Mouse (Mus musculus) liver, embryonic 13.5 days (tissue): ENCODE results near the gene Drap1. TPM values are rescaled to one million over a fixed set of nuclear protein-coding genes. Genes with fewer than 3 reads are reported as not detected.
"Not testable (repeated sequence)": the region's sequence is repeated elsewhere in the genome, so short reads cannot be mapped to it uniquely, and the experiment has no call there.

Experiments
- ATAC-seq: fragments of 200-750 bp; cut with Nextera tagmentation; 2 replicates; pipeline ENCODE4 v1.8.0; 2017; ENCODE audit warnings: low read depth, mild to moderate bottlenecking, moderate number of reproducible peaks, moderate library complexity
- DNase-seq: peaks from one replicate; pipeline ENCODE4 v3.0.0; 2022
- H3K27ac ChIP-seq: fragments of 300-500 bp; sonication (generic); 2 replicates; pipeline ENCODE4 v1.5.1; 2015; ENCODE audit warnings: moderate library complexity, mild to moderate bottlenecking, inconsistent platforms
- H3K27me3 ChIP-seq: fragments of 300-500 bp; sonication (generic); 2 replicates; pipeline ENCODE4 v1.6.1; 2015; ENCODE audit warnings: mild to moderate bottlenecking, inconsistent platforms
- H3K36me3 ChIP-seq: fragments of 300-500 bp; sonication (generic); 2 replicates; pipeline ENCODE4 v1.6.1; 2015; ENCODE audit warnings: mild to moderate bottlenecking, inconsistent platforms
- H3K4me1 ChIP-seq: fragments of 300-500 bp; sonication (generic); replicated peaks from 2 replicates; pipeline ENCODE4 v1.6.1; 2015; ENCODE audit warnings: inconsistent platforms
- H3K4me2 ChIP-seq: fragments of 300-500 bp; sonication (generic); 2 replicates; pipeline ENCODE4 v1.6.1; 2015; ENCODE audit warnings: inconsistent platforms, mild to moderate bottlenecking, moderate library complexity
- H3K4me3 ChIP-seq: fragments of 300-500 bp; sonication (generic); replicated peaks from 2 replicates; pipeline ENCODE4 v1.5.1; 2015; ENCODE audit warnings: mild to moderate bottlenecking, inconsistent platforms
- H3K9ac ChIP-seq: fragments of 300-500 bp; sonication (generic); 2 replicates; pipeline ENCODE4 v1.6.1; 2015; ENCODE audit warnings: mild to moderate bottlenecking, inconsistent platforms
- H3K9me3 ChIP-seq: fragments of 300-500 bp; sonication (generic); replicated peaks from 2 replicates; pipeline ENCODE4 v1.6.1; 2016; ENCODE audit warnings: inconsistent platforms
- WGBS: fragments of 180-500 bp; shearing (Covaris S2); methylation state at CpG from one replicate; pipeline ENCODE4 v1.1.7; 2015; ENCODE audit not compliant: insufficient replicate concordance; 5-methylcytosine and 5-hydroxymethylcytosine counted together
- polyA plus RNA-seq: library from polyadenylated mRNA; unstranded; fragments of >200 nt; fragmentation: Nextera tagmentation; extraction: Ambion mirVana; gene quantifications from 2 replicates; pipeline ENCODE4 v1.2.1, GENCODE M21; 2015

Drap1 gene
- polyA plus RNA-seq, 1 experiment from 2014 or later, result 90.0 TPM

GRCm38 (mm10) chr19:5418750-5419466, 5.9 kb downstream of the Drap1 start:
- Histone ChIP-seq H3K4me1 (peaks cover 30% of the 10 kb centered on the region), H3K4me2 (no peak overlapping the region), H3K27me3 (no peaks in the 10 kb centered on the region), H3K36me3 (peaks cover 39% of the 10 kb centered on the region), H3K27ac (no peak overlapping the region), H3K4me3 (no peak overlapping the region), H3K9ac (no peak overlapping the region), H3K9me3 (no peaks in the 10 kb centered on the region)
- WGBS, result 86% methylated on average over 8 of the region's 8 CpGs
- DNase-seq (no peak), ATAC-seq (no peak)

GRCm38 (mm10) chr19:5414534-5414957, 10.2 kb downstream of the Drap1 start:
- Histone ChIP-seq H3K27ac (no peak overlapping the region), H3K4me3 (no peak overlapping the region), H3K27me3 (no peaks in the 10 kb centered on the region), H3K4me2 (no peak overlapping the region), H3K4me1 (peaks cover 9% of the 10 kb centered on the region), H3K36me3 (0 out of 2 replicates have a peak, but pooled peaks cover 5% of the 10 kb centered on the region), H3K9ac (no peak overlapping the region), H3K9me3 (no peaks in the 10 kb centered on the region)
- ATAC-seq, result no peak
- DNase-seq, result no peak
- WGBS, result 59% methylated on average over 2 of the region's 2 CpGs

GRCm38 (mm10) chr19:5413840-5414239, 10.9 kb downstream of the Drap1 start:
- Histone ChIP-seq H3K27me3 (no peaks in the 10 kb centered on the region), H3K36me3 (0 out of 2 replicates have a peak, but pooled peaks cover 8% of the 10 kb centered on the region), H3K4me3 (no peak overlapping the region), H3K27ac (no peak overlapping the region), H3K9ac (no peak overlapping the region), H3K9me3 (no peaks in the 10 kb centered on the region), H3K4me1 (peaks cover 12% of the 10 kb centered on the region), H3K4me2 (no peak overlapping the region)
- ATAC-seq (no peak), DNase-seq (no peak)
- 60% methylated on average over 4 of the region's 4 CpGs for WGBS

DNA sequence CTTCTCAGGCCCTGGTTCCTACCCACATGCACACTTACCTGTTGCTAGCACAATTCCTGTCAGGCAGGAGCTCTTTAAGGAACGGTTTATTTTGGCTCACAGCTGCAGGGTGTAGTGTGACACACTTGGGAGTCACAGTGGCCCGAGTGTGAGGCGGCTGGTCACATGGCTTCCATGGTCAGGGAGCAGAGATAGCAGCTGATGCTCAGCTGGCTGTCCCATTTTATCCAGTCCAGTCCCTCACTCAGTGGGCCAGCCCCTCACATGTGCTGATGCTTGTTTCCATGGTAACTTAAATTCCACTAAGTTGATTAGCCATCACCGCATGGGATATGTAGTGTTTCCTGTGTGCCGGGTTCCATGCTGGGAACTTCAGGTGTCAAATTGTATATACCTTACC, 12.8 kb downstream of the Drap1 start:
- ATAC-seq, result no peak
- Histone ChIP-seq H3K4me3 (no peak overlapping the region), H3K4me1 (peaks cover 29% of the 10 kb centered on the region), H3K36me3 (0 out of 2 replicates have a peak, but pooled peaks cover 6% of the 10 kb centered on the region), H3K9ac (no peak overlapping the region), H3K27ac (no peak overlapping the region), H3K9me3 (no peaks in the 10 kb centered on the region), H3K27me3 (no peaks in the 10 kb centered on the region), H3K4me2 (no peak overlapping the region)
- no peak for DNase-seq
- 71% methylated on average over 5 of the region's 5 CpGs for WGBS

GRCm38 (mm10) chr19:5410641-5411040, 14.1 kb downstream of the Drap1 start:
- DNase-seq (no peak), ATAC-seq (no peak)
- 82% methylated on average over 5 of the region's 5 CpGs for WGBS
- Histone ChIP-seq H3K36me3 (0 out of 2 replicates have a peak, but pooled peaks cover 6% of the 10 kb centered on the region), H3K4me2 (no peak overlapping the region), H3K27ac (no peak overlapping the region), H3K9me3 (no peaks in the 10 kb centered on the region), H3K9ac (no peak overlapping the region), H3K4me1 (peaks cover 33% of the 10 kb centered on the region), H3K4me3 (no peak overlapping the region), H3K27me3 (no peaks in the 10 kb centered on the region)

DNA sequence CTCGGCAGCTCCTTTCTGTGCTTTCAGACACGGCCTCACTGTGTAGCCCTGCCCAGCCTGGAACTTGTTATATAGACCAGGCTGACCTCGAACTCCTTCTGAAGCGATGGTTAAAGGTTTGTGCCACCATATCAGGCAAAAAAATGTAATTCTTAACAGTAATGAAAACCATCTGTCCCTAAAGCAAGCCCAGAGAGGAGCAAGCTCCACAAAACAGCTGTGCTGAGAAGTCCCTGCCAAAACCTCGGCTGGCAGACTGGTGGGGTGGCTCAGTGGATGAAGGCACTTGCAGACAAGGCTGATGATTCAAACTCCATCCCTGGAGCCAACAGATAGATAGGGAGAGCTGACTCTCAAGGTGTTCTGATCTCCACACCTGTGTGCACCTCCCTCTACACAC, 15.7 kb downstream of the Drap1 start:
- 0 out of 2 replicates have a peak, but pooled peaks cover 6% of the 10 kb centered on the region for H3K36me3 ChIP-seq
- no peak for DNase-seq
- H3K27me3 ChIP-seq, result no peaks in the 10 kb centered on the region
- H3K4me1 ChIP-seq, result peaks cover 31% of the 10 kb centered on the region
- no peak overlapping the region for H3K9ac ChIP-seq
- 0 out of 2 replicates have a peak overlapping the region, but pooled peaks have one; percentile 10 for H3K4me3 ChIP-seq
- H3K4me2 ChIP-seq, result no peak overlapping the region
- WGBS, result 71% methylated on average over 5 of the region's 5 CpGs
- peak overlapping the region; percentile 98; the same call in 1 of the 2 replicates for H3K27ac ChIP-seq
- H3K9me3 ChIP-seq, result no peaks in the 10 kb centered on the region
- ATAC-seq, result no peak

- H3K4me2 ChIP-seq, result peak overlapping the region; percentile 76
- H3K9me3 ChIP-seq, result no peaks in the 10 kb centered on the region
- WGBS, result 78% methylated on average over 13 of the region's 13 CpGs
- no peak for ATAC-seq
- H3K9ac ChIP-seq, result peak overlapping the region; percentile 91
- H3K4me3 ChIP-seq, result peak overlapping the region; percentile 75
- peak overlapping the region; percentile 98 for H3K27ac ChIP-seq
- no peaks in the 10 kb centered on the region for H3K27me3 ChIP-seq
- peaks cover 31% of the 10 kb centered on the region for H3K4me1 ChIP-seq
- DNase-seq, result no peak
- H3K36me3 ChIP-seq, result 0 out of 2 replicates have a peak, but pooled peaks cover 6% of the 10 kb centered on the region
These were observed 16.4 kb downstream of the Drap1 start for GRCm38 (mm10) chr19:5408057-5409001.

DNA sequence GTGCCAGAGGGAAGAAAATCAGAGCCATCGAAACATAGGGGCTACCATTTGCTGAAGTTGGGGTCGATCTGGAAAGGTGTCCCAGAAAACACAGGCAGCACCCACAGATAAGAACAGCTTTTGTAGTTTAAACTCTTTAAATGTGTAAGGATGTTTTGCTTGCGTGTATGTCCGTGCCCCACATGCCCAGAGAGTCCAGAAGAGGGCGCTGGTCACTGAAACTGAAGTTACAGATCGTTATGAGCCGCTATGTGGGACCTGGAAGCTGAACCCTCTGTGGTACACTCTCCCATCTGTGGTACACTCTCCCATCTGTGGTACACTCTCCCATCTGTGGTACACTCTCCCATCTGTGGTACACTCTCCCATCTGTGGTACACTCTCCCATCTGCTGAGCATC, 17.6 kb downstream of the Drap1 start:
- 13% methylated on average over 7 of the region's 7 CpGs for WGBS
- H3K9ac ChIP-seq, result peak overlapping the region; percentile 91
- DNase-seq (peak; percentile 54), ATAC-seq (peak; percentile 68)
- peaks cover 31% of the 10 kb centered on the region for H3K4me1 ChIP-seq
- no peaks in the 10 kb centered on the region for H3K27me3 ChIP-seq
- peak overlapping the region; percentile 76 for H3K4me2 ChIP-seq
- H3K4me3 ChIP-seq, result peak overlapping the region; percentile 75
- H3K9me3 ChIP-seq, result no peaks in the 10 kb centered on the region
- peak overlapping the region; percentile 98 for H3K27ac ChIP-seq
- 0 out of 2 replicates have a peak, but pooled peaks cover 6% of the 10 kb centered on the region for H3K36me3 ChIP-seq

GRCm38 (mm10) chr19:5406531-5407126, 18.1 kb downstream of the Drap1 start:
- H3K9me3 ChIP-seq, H3K36me3 ChIP-seq, H3K27me3 ChIP-seq: not testable (repeated sequence)
- ATAC-seq (peak; percentile 82), DNase-seq (peak; percentile 54)
- Histone ChIP-seq H3K4me3 (peak overlapping the region; percentile 75), H3K9ac (peak overlapping the region; percentile 91), H3K27ac (peak overlapping the region; percentile 98), H3K4me2 (peak overlapping the region; percentile 76), H3K4me1 (peaks cover 31% of the 10 kb centered on the region)
- 13% methylated on average over 23 of the region's 25 CpGs for WGBS

DNA sequence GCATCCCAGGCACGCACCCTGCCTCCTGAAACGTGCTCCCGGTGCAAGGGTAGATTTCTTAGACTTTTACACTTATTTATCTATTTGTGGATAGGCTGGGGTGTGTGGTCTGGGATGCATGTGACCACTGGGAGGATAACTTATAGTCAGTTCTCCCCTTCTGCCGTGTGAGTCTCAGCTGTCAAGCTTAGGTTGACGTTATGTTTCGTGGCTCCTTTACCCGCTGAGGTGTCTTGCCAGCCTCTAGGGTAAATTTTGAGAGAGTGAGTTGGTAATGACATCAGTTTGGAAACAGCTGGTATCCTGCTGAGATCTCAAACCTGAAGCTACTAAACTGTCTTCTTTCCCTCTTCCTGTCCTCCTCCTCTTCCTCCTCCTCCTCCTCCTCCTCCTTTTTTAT, 18.9 kb downstream of the Drap1 start:
- Histone ChIP-seq H3K9ac (peak overlapping the region; percentile 75), H3K4me3 (peak overlapping the region; percentile 61), H3K4me2 (peak overlapping the region; percentile 74), H3K4me1 (peaks cover 31% of the 10 kb centered on the region), H3K27ac (peak overlapping the region; percentile 87), H3K9me3 (no peaks in the 10 kb centered on the region), H3K27me3 (no peaks in the 10 kb centered on the region), H3K36me3 (0 out of 2 replicates have a peak, but pooled peaks cover 6% of the 10 kb centered on the region)
- ATAC-seq, result no peak
- DNase-seq, result no peak
- 28% methylated on average over 7 of the region's 7 CpGs for WGBS

GRCm38 (mm10) chr19:5402293-5402692, 22.5 kb downstream of the Drap1 start, which contains the start of gene Tsga10ip:
TSS of gene Tsga10ip (minus strand) at chr19:5402526.
- no peak within 1 kb of the TSS for H3K9ac ChIP-seq
- no peaks in the 10 kb centered on the region for H3K36me3 ChIP-seq
- H3K9me3 ChIP-seq, result no peaks in the 10 kb centered on the region
- H3K4me2 ChIP-seq, result no peak within 1 kb of the TSS
- WGBS, result 77% methylated on average over 8 of the region's 8 CpGs
- no peak for ATAC-seq
- no peak within 1 kb of the TSS for H3K4me3 ChIP-seq
- no peaks in the 10 kb centered on the region for H3K27me3 ChIP-seq
- DNase-seq, result no peak
- peaks cover 9% of the 10 kb centered on the region for H3K4me1 ChIP-seq
- H3K27ac ChIP-seq, result no peak within 1 kb of the TSS
